Mouse (Mus musculus) neural tube, embryonic 12.5 days (tissue): ENCODE data around the gene Msantd3. TPM values are rescaled to one million over a fixed set of nuclear protein-coding genes. Genes with fewer than 3 reads are reported as not detected.

ENCODE experiments used
- ATAC-seq: fragments of 200-750 bp; cut with Nextera tagmentation; 2 replicates; pipeline ENCODE4 v1.8.0; 2017; ENCODE audit warnings: low read depth, mild to moderate bottlenecking, moderate TSS enrichment, moderate library complexity; ENCODE audit not compliant: low FRiP score
- H3K27ac ChIP-seq: fragments of 300-500 bp; sonication (generic); 2 replicates; pipeline ENCODE4 v1.5.1; 2016
- H3K27me3 ChIP-seq: fragments of 300-500 bp; sonication (generic); replicated peaks from 2 replicates; pipeline ENCODE4 v1.6.1; 2016; ENCODE audit warnings: mild to moderate bottlenecking
- H3K36me3 ChIP-seq: fragments of 300-500 bp; sonication (generic); 2 replicates; pipeline ENCODE4 v1.6.1; 2016; ENCODE audit warnings: mild to moderate bottlenecking
- H3K4me1 ChIP-seq: fragments of 300-500 bp; sonication (generic); 2 replicates; pipeline ENCODE4 v1.6.1; 2016
- H3K4me2 ChIP-seq: fragments of 300-500 bp; sonication (generic); replicated peaks from 2 replicates; pipeline ENCODE4 v1.6.1; 2016; ENCODE audit warnings: mild to moderate bottlenecking
- H3K4me3 ChIP-seq: fragments of 300-500 bp; sonication (generic); 2 replicates; pipeline ENCODE4 v1.5.1; 2016
- H3K9ac ChIP-seq: fragments of 300-500 bp; sonication (generic); 2 replicates; pipeline ENCODE4 v1.6.1; 2016; ENCODE audit warnings: mild to moderate bottlenecking
- H3K9me3 ChIP-seq: fragments of 300-500 bp; sonication (generic); 2 replicates; pipeline ENCODE4 v1.6.1; 2016; ENCODE audit warnings: mild to moderate bottlenecking
- WGBS: fragments of 180-500 bp; shearing (Covaris S2); methylation state at CpG from one replicate; pipeline ENCODE4 v1.1.7; 2016; 5-methylcytosine and 5-hydroxymethylcytosine counted together
- polyA plus RNA-seq: library from polyadenylated mRNA; unstranded; fragments of >200 nt; fragmentation: Nextera tagmentation; extraction: Ambion mirVana; gene quantifications from 2 replicates; pipeline ENCODE4 v1.2.1, GENCODE M21; 2016

Gene Msantd3
- polyA plus RNA-seq, 1 experiment from 2014 or later = 51.3 TPM

GRCm38 (mm10) chr4:48564962-48565361 is 25.2 kb downstream of the Msantd3 start:
- H3K36me3 ChIP-seq = peaks cover 38% of the 10 kb centered on the region

GRCm38 (mm10) chr4:48576361-48576760 is 36.6 kb downstream of the Msantd3 start:
- Histone ChIP-seq H3K27me3 (no peaks in the 10 kb centered on the region), H3K4me1 (peaks cover 3% of the 10 kb centered on the region; the same call in 1 of the 2 replicates), H3K9ac (no peak overlapping the region), H3K36me3 (no peaks in the 10 kb centered on the region), H3K9me3 (no peaks in the 10 kb centered on the region), H3K27ac (no peak overlapping the region), H3K4me2 (no peak overlapping the region), H3K4me3 (no peak overlapping the region)
- WGBS = 89% methylated on average over 7 of the region's 7 CpGs
- no peak for ATAC-seq

More at GRCm38 (mm10) chr4:48564962-48565361, 25.2 kb downstream of the Msantd3 start:
- no peak for ATAC-seq
- Histone ChIP-seq H3K9ac (no peak overlapping the region), H3K4me1 (no peaks in the 10 kb centered on the region), H3K4me2 (no peak overlapping the region), H3K9me3 (no peaks in the 10 kb centered on the region), H3K27me3 (no peaks in the 10 kb centered on the region), H3K27ac (no peak overlapping the region), H3K4me3 (no peak overlapping the region)

- Histone ChIP-seq H3K4me2 (no peak overlapping the region), H3K27me3 (no peaks in the 10 kb centered on the region), H3K4me1 (peaks cover 4% of the 10 kb centered on the region; the same call in 1 of the 2 replicates), H3K9ac (no peak overlapping the region), H3K36me3 (no peaks in the 10 kb centered on the region), H3K9me3 (no peaks in the 10 kb centered on the region), H3K27ac (no peak overlapping the region), H3K4me3 (no peak overlapping the region)
- ATAC-seq = no peak
- 90% methylated on average over 1 of the region's 1 CpGs for WGBS
These were observed 38.1 kb downstream of the Msantd3 start for GRCm38 (mm10) chr4:48577831-48578230.

- Histone ChIP-seq H3K36me3 (no peaks in the 10 kb centered on the region), H3K4me2 (no peak overlapping the region), H3K4me3 (no peak overlapping the region), H3K27me3 (no peaks in the 10 kb centered on the region), H3K9me3 (no peaks in the 10 kb centered on the region), H3K9ac (no peak overlapping the region), H3K4me1 (peaks cover 7% of the 10 kb centered on the region; the same call in 1 of the 2 replicates), H3K27ac (no peak overlapping the region)
- no peak for ATAC-seq
- WGBS = 61% methylated on average over 4 of the region's 4 CpGs
These were observed 38.7 kb downstream of the Msantd3 start for GRCm38 (mm10) chr4:48578399-48578798.

GRCm38 (mm10) chr4:48579475-48580110 is 39.9 kb downstream of the Msantd3 start:
- Histone ChIP-seq H3K9ac (no peak overlapping the region), H3K4me1 (peaks cover 7% of the 10 kb centered on the region; the same call in 1 of the 2 replicates), H3K27me3 (no peaks in the 10 kb centered on the region), H3K9me3 (no peaks in the 10 kb centered on the region), H3K4me2 (no peak overlapping the region), H3K36me3 (no peaks in the 10 kb centered on the region), H3K27ac (no peak overlapping the region), H3K4me3 (no peak overlapping the region)
- no peak for ATAC-seq
- WGBS = 53% methylated on average over 6 of the region's 6 CpGs

- Histone ChIP-seq H3K9ac (no peak overlapping the region), H3K4me3 (no peak overlapping the region), H3K9me3 (no peaks in the 10 kb centered on the region), H3K27ac (no peak overlapping the region), H3K36me3 (no peaks in the 10 kb centered on the region), H3K4me2 (no peak overlapping the region), H3K27me3 (no peaks in the 10 kb centered on the region), H3K4me1 (peaks cover 7% of the 10 kb centered on the region; the same call in 1 of the 2 replicates)
- ATAC-seq = no peak
- WGBS = 12% methylated on average over 2 of the region's 2 CpGs
These were observed 41.5 kb downstream of the Msantd3 start for GRCm38 (mm10) chr4:48581201-48581600.

- H3K4me3 ChIP-seq = no peak overlapping the region
- no peaks in the 10 kb centered on the region for H3K27me3 ChIP-seq
- no peaks in the 10 kb centered on the region for H3K36me3 ChIP-seq
- peaks cover 7% of the 10 kb centered on the region; the same call in 1 of the 2 replicates for H3K4me1 ChIP-seq
- H3K4me2 ChIP-seq = no peak overlapping the region
- no peak overlapping the region for H3K27ac ChIP-seq
- no peaks in the 10 kb centered on the region for H3K9me3 ChIP-seq
- WGBS = 79% methylated on average over 2 of the region's 3 CpGs
- no peak overlapping the region for H3K9ac ChIP-seq
- ATAC-seq = no peak
These were observed 42.3 kb downstream of the Msantd3 start for GRCm38 (mm10) chr4:48581993-48582392.

- Histone ChIP-seq H3K9me3 (no peaks in the 10 kb centered on the region), H3K4me2 (no peak overlapping the region), H3K27me3 (no peaks in the 10 kb centered on the region), H3K4me1 (peaks cover 10% of the 10 kb centered on the region; the same call in 1 of the 2 replicates), H3K9ac (no peak overlapping the region), H3K27ac (no peak overlapping the region), H3K36me3 (no peaks in the 10 kb centered on the region), H3K4me3 (no peak overlapping the region)
- no peak for ATAC-seq
- 31% methylated on average over 2 of the region's 2 CpGs for WGBS
These were observed 43.2 kb downstream of the Msantd3 start for GRCm38 (mm10) chr4:48582941-48583340.

GRCm38 (mm10) chr4:48584421-48585240 is 44.9 kb downstream of the Msantd3 start, which contains the start of gene Tmeff1:
Tmeff1 (plus strand) TSS chr4:48585174.
- H3K27ac ChIP-seq = peak within 1 kb of the TSS; percentile 99
- H3K4me3 ChIP-seq = peak within 1 kb of the TSS; percentile 97
- under 1% methylated on average over 64 of the region's 64 CpGs for WGBS
- peak within 1 kb of the TSS; percentile 72 for H3K4me2 ChIP-seq
- H3K9ac ChIP-seq = peak within 1 kb of the TSS; percentile 100
- peak; percentile 83 for ATAC-seq
- H3K9me3 ChIP-seq = no peaks in the 10 kb centered on the region
- H3K36me3 ChIP-seq = peaks cover 1% of the 10 kb centered on the region; the same call in 1 of the 2 replicates
- H3K4me1 ChIP-seq = peaks cover 10% of the 10 kb centered on the region; the same call in 1 of the 2 replicates
- no peaks in the 10 kb centered on the region for H3K27me3 ChIP-seq

GRCm38 (mm10) chr4:48585241-48586098 is 45.7 kb downstream of the Msantd3 start:
- Histone ChIP-seq H3K4me3 (peak overlapping the region; percentile 97), H3K9ac (peak overlapping the region; percentile 100), H3K9me3 (no peaks in the 10 kb centered on the region), H3K27ac (peak overlapping the region; percentile 99), H3K36me3 (peaks cover 4% of the 10 kb centered on the region; the same call in 1 of the 2 replicates), H3K27me3 (no peaks in the 10 kb centered on the region), H3K4me2 (peak overlapping the region; percentile 72), H3K4me1 (peaks cover 10% of the 10 kb centered on the region; the same call in 1 of the 2 replicates)
- peak; percentile 68 for ATAC-seq
- WGBS = under 1% methylated on average over 85 of the region's 92 CpGs

- Histone ChIP-seq H3K4me3 (peak overlapping the region; percentile 97), H3K27me3 (no peaks in the 10 kb centered on the region), H3K36me3 (peaks cover 4% of the 10 kb centered on the region; the same call in 1 of the 2 replicates), H3K27ac (peak overlapping the region; percentile 99), H3K4me2 (peak overlapping the region; percentile 72), H3K4me1 (peaks cover 8% of the 10 kb centered on the region; the same call in 1 of the 2 replicates), H3K9me3 (no peaks in the 10 kb centered on the region), H3K9ac (peak overlapping the region; percentile 100)
- peak; percentile 55 for ATAC-seq
- WGBS = under 1% methylated on average over 12 of the region's 12 CpGs
These were observed 46.5 kb downstream of the Msantd3 start for GRCm38 (mm10) chr4:48586099-48586821.
